Mouse (Mus musculus): ENCODE measurements around the gene Fpr3.

The Fpr3 gene

DNA sequence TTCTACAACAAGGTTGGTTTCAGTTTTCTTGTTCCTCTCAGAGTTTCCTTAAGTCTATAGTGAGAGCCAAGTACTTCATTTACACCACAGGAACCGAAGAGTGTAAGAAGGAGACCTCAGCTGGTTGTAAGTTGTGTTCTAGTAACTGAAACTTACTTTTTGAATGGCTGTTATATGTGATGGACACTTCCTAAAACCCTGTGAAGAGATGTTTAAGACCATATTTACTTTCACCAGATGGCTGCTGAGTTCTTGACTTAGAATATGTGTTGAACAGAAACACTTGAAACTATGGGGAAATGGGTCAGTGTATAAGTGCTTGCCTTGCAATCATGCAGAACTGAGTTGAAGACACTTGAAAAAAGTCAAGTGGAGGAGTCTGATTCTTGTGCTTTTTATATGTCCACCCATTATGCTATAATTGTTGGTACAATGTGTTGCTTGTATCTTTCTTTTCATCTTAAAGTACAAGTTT lies at the start of gene Fpr3, which contains the start of gene Fpr2:
TSS of gene Fpr3 (plus strand) at position 79 of the 475 bp plus-strand sequence.
TSS of gene Fpr2 (plus strand) at position 51 of the 475 bp plus-strand sequence.
- 50% methylated on average over 1 of the region's 1 CpGs for WGBS

DNA sequence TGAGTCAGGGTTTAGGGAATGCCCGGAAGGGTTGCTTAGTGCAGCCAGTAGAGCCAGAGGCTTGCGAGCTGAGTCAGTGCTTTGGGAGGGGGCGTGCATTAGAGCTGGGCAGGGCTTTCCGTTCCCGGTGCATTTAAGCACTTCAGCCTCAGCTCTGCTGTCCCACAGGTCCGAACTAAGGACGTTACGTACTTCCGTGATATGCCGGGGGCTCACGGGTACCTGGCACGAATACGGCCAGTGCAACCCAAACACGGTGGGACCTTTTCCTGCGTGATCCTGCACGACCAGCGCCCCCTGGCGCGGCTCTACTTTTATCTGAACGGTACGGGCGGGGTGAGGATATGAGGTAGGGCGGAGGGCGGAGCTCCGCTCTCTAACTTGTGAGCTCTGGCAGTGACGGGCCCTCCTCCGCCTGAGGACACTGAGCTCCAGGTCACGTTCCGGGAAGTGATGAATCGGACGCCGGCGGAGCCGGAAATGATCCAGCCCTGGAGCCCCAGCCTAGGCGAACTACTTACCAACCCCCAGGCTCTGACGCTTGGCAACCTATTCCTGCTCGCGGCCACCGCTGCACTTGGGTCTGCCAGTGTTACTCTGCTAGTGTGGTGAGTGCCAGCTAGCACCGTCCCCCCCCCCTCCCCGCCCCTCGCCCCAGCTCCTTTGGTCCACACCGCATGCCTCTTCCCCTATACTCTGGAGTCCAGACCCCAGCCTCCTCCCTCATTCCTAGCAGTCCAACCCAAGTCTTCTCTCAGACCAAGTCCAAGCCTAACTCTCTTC lies 49.5 kb upstream of the Fpr3 start:
- under 1% methylated on average over 43 of the region's 43 CpGs for WGBS

DNA sequence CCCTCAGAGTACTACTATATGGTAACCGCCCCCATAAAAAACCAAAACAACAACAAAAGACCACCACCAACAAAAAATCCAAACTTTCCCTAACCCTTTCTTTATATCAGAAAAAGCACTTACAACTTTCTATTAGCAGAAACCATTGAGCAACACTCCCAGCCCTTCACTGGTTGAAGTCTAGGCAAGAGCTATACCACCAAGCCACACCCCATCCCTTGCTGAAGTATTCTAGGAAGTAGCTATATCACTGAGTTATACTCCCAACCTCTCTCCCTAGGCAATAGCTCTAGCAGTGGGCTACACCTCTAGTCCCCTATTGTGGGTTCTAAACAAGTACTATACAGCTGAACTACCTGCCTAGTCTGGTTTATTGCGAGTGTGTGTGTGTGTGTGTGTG lies 48.4 kb upstream of the Fpr3 start:
- 92% methylated on average over 2 of the region's 2 CpGs for WGBS

DNA sequence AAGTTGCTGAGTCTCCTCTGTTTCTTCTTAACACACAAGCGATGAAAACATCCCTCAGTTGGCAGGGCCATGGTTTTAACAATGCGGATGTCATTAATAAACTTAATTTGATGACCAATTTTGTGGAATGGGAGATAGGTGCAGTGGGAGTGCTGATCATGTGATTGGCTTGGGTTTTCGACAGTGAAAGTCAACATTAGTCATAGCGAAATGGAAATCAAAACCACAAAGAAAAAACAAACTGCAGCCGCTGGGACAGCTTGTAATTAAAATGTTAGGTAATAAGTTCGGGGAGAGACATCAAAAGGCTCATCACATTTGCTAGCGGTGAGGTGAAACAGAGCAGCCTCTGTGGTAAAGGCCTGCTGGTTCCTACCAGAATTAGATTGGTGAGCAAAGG lies 46.9 kb upstream of the Fpr3 start:
- 84% methylated on average over 7 of the region's 7 CpGs for WGBS

DNA sequence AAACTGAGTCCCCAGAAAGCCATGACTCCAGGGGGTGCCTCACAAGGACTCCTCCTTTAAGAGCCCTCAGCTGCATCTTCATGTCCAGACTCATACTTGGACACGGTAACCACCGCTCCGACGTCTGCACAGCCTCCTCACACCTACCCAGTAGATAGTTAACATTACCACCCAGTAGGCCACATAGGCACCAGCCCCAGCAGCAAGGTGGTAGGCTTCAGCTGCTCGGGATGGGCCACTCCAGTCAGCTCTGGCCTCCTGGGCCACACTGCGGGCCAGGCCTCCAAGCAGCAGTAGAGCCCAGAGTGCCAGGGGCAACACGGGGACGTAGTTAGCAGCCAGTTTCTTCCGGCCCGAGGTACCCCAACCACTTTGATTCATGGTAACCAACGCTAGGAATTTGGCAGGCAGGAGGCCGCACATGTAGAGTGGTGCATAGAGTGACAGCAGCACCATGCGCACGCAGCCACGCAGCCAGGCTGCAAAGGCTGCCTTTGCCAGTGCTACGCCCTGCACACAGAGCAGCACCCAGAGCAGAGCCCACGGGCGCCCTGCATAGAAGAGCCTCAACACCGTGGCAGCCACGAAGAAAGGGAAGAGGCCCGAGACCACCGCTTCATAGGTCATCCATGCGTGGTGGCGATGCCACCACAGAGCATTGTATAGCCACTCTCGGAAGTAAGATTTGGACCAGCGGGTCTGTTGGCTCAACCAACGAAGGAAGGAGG lies 44.0 kb upstream of the Fpr3 start:
- 56% methylated on average over 27 of the region's 27 CpGs for WGBS

DNA sequence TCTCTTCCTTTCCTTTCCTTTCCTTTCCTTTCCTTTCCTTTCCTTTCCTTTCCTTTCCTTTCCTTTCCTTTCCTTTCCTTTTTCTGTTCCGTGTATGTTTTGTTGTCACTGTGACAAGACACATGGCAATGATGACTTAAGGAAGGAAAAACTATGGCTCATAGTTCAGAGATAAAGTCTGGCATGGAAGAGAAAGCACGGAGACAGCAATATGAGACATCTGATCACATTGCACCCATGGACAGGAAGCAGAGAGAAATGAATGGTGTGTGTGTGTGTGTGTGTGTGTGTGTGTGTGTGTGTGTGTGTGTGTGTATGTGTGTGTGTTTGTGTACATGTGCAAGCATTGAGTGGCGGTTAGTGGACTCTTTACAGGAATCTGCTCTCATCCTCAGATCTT lies 43.0 kb upstream of the Fpr3 start:
- WGBS, result 73% methylated on average over 3 of the region's 3 CpGs

DNA sequence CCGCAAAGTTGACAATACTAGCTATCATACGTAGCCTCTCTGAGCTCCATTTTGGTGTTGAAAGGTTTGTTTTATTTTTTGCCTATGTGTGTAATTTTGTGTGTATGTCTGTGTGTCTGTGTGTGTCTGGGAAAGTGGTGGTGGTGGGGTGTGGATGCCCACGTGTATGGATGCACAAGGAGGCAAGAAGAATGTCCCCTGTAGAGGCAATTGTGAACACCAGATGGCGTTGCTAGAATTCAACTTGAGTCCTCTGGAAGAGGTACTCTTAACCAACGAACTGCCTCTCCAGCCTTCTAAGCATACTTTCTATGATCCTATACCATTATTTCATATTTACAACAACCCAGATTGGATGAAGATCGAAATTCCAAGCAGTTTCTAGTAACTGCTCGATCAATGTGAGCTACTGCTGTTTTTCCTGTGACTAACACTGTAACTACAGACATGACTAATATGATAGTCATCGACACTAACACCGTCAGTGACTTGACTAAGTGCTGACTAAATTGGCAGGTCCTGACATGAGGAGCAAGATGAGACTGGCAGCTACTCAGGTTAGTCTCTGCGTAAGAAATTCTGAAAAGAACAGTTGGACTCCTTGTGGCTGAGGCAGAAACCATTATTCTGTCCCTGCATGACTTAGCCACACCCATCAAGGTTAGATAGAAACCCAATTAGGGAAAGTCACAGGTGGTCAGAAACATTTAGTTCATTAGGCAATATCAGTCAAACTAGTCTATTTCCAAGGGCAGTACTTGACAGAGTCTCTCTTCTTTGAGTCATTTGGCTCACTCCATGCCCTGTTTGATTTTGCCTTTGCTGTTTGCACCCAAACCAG lies 42.2 kb upstream of the Fpr3 start:
- WGBS, result 52% methylated on average over 10 of the region's 10 CpGs

DNA sequence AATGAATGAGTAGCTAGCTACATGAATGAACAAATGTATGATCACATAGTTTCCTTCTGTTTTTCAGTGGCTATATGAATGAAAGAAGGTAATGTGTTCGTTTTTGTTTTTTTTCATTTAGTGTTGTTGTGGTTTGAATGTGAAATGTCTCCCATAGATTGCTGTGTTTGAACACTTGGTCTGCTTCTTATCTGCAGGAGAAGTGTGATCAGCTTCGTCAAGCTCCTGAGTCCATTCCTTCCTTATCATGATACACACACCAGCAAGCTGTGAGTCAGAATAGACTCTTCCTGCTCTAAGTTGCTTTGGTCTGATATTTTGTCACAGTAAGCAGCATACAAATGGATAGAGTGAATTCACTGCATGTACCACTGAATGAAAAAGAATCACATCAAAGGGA lies 38.7 kb upstream of the Fpr3 start:
- 69% methylated on average over 2 of the region's 2 CpGs for WGBS

DNA sequence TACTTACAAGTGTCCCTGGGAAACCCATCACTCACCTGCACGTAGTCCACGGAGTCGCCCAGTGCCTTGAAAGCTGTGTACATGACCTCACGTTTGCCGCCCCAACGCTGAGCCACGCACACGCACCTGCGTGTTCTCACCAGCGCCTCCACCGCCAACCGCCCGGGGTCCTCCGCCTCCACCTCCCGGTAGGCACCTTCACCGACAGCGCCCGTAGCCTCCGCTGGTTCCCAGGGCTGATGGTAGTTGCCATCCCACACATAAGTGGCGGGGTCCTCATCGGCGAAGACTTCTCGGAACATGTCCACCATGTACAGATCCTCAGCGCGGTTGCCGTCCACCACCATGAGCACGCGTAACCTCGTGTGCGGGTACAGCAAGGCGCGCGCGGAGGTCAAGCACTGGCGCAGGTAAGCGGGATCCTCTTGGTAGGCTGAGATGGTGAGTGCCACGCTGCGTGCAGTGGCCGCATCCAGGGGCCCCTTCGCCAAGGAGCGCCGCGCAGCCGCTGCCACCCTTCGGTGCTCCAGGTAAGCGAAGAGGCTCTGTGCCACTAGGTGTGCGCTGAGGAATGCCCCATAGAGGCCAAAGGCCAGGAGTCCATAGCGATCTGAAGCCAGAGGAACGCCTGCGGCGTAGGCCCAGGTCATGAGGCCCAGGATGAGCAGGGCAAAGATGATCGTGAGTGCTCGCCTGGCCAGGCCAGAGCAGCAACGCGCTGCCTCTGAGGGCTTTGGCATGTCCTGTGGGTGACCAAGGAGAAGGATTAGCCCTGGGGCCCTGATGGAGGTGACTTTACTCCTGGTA lies 37.5 kb upstream of the Fpr3 start:
- 36% methylated on average over 55 of the region's 55 CpGs for WGBS

DNA sequence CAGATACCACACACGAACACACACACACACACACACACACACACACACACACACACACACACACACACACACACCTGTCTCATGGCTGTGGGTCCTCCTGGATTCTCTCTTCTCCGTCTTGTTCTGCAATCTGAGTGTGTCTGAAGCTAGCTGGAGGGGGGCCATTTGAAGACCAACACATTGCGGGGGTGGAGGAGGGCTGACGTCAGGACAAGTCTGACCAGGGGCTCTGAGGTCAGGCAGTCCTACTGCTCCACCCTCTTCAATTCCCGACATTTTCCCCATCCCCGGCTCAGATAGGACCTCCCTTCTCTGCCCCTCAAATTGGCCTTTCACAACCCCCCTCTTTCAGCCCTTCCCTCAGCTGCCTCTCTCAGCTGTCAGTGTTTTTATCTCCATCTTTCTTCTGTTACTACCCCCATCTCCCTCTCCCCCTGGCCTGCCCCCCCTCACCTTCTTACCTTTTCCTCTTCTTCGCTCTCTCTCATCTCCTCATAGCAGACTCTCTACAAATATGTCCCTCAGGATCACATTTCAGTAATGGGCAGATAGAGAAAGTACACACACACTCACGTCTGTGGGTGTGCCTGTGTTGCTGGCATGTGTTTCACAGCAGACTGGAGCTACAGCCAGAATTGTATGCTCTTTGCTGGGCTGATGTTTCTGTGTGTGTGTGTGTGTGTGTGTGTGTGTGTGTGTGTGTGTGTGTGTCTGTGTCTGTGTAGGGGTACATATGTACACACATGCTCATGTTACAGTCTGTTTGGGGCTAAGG lies 32.4 kb upstream of the Fpr3 start, which contains the start of gene Has1:
TSS of gene Has1 (minus strand) at position 142 of the 775 bp plus-strand sequence.
- 59% methylated on average over 8 of the region's 8 CpGs for WGBS

DNA sequence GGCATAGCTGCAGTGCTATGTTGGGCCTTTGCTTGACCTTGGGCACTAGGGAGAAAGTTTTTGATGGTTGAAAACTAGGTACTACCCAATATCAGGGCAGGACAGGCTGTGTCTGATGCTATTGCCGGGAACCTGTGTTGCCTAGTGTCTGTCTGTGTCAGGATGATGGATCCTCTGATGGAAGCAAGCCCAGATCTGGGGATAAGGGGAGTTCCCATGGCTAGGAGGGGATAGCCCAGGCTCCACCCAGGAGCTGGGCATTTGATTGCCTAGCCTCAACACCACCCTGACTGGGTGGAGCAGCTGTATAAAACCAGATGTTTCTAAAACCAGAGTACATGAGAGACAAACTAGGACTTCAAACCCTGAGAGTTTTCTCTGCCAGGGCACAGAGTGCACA lies 31.0 kb upstream of the Fpr3 start:
- WGBS, result 88% methylated on average over 1 of the region's 1 CpGs

DNA sequence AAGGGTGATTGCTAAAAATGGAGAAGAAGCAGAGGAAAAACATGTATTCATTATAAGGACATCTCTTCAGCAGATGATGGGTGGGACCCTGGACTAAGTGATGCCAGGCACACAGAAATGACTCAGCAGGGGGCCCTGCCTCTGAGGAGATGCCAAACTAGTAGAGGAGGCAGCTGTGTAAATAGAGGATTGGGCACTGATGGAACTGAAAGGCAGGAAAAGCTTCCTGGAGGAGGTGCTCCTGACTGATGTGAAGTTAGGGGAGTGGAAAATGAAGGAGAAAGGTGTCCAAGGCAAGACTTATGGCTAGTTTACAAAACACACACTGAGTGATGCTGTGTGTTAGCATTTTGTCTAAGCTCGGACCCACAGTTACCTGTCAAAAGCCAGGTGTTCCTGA lies 30.2 kb upstream of the Fpr3 start:
- 95% methylated on average over 1 of the region's 1 CpGs for WGBS

DNA sequence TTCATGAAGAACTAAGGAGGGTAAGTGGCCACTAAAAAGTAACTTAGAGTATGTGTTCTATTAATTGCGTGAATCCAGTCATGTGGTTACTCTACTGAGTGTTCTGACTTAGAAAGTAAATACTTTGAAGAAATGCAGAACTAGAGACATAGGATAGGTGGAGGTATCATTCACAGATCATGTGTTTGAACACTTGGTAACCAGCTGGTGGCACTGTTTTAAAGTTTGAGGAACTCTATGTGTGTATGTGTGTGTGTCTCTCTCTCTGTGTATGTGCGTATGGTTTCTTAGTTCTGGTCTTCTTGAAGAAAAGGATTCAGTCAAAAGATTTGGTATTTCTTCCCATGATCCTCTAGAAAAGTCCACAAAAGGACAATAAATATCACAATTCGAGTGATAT lies 27.5 kb upstream of the Fpr3 start:
- WGBS, result 90% methylated on average over 3 of the region's 3 CpGs

DNA sequence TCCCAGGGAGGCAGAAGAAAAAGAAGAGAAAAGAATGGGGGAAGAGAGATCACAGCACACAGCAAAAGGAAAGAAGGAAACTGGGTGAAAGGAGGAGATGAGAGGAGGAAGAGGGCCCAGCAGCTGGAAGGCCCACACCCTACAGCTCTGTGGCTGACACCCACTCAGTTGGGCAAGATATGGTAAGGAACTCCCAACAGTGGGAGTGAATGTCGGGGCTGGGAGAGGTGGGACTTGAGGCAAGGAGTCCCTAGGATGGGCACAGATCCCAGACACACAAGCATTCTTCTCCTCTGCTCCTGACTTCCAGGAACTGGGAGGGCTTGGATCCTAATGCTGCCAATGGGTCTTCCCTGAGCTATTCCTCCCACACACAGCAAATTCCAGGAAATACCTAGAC lies 25.3 kb upstream of the Fpr3 start:
- WGBS, result 45% methylated on average over 1 of the region's 1 CpGs

DNA sequence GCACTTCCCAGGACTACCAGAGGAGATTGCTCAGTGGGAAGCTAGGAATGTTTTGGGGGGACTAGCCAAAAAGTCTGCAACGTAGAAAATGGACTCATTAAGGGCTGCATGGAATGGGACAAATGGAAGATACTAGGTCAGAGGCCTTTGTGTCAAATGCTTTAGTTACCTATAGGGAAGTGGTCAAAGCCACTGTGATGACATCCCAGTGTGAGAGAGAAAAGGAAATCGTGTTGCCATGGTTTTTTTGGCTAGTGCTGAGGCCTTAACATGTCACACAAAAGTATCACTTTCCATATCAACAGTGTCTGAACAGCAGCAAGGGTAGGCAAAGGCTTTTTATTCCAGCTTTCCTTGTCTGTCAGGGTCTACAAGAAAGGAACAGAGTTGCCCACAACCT lies 22.5 kb upstream of the Fpr3 start:
- 66% methylated on average over 2 of the region's 2 CpGs for WGBS

DNA sequence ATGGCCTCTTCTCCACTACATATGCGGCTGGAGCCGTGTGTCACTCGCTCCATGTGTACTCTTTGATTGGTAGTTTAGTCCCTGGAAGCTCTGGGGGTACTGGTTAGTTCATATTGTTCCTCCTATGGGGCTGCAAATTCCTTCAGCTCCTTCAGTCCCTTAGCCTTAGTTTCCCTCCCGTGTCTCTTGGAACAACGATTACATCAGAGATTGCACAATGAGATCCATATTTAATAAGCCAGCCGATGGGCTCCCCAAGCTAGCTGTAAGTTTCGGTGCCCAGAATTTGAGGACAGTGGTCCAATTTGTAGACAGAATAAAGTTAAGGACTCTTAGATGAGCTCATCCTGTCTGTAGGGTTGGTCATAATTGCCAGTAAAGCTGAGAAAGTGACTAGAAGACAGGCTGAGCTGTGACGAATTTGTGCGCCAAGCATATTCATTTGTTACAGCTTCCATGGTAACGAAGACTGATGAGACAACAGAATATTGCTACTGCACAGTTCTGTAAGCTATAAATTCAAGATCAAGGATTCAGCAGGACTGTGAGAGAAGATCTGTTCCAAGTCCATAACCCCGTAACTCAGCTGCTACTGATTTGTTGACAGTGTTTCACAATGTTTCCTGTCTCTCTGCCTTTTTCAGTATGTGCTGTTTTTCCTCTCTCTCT lies 20.7 kb upstream of the Fpr3 start:
- 64% methylated on average over 11 of the region's 11 CpGs for WGBS

DNA sequence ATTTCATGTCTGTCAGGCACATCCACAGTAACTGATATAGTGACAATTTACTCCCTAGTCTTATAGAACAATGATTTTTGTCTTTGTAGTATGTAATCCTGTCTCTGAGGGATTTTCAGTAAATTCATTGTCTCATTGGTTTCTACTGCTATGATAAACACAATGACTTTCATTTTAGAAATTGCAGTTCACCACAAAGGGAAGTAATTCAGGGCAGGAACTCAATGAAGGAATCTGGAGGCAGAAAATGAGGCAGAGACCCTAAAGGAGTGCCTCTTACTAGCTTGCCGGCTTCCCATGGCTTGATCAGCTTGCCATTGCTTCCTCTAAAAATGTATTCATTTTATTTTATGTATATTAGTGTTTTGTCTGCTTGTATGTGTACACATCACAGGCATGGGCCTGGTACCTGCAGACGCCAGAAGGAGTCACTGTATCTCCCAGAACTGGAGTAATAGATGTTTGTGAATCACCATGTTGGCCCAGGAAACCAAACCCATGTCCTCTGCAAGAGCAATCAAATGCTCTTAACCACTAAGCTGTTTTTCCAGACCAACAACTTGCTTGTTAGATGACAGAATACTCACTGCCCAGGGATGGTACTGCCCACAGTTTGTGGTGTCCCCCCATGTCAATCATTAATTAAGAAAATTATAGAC lies 16.6 kb upstream of the Fpr3 start:
- 83% methylated on average over 2 of the region's 2 CpGs for WGBS

DNA sequence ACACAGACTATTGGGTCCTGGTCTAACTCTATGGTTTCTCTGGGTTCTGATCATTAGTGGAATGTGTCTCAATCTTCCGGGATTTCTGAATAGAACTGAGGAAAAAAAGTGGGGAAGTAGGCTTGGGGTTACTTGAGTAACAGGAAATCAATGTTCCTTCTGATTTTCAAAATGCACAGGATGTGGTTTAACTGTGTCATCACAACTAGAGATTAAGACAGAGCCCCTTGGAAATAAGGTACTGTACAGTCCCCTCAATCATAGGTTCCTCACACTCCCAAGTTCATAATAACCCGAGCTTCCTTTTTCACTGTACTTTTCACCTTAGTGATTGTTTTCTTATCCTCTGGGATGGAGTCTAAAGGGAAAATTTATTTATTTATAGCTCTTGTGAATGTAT lies 16.0 kb upstream of the Fpr3 start:
- 79% methylated on average over 2 of the region's 2 CpGs for WGBS

DNA sequence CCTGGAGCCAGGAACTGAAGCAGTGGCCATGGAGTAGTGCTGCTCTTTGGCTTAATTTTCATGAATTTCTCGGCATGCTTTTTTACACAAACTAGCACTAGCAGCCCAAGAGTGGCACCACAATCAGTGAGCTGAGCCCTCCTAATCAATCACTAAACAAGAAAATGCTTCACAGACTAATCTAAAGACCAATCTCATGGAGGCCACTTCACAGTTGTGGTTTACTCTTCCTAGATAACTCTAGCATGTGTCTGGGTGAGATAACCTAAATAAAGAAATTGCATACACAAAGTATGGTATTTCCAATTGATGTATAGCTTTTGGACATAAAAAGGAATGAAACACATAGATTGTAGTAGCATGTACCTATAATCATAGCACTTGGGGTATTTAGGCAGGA lies 8.3 kb upstream of the Fpr3 start:
- WGBS, result 81% methylated on average over 1 of the region's 1 CpGs
